ENCODE assay signal across 21 mouse cellular contexts in genomic region chr2:32105930-32106329, GRCm38 (mm10). TPM values are rescaled to one million over a fixed set of nuclear protein-coding genes. Genes with fewer than 3 reads are reported as not detected.
DNase-seq lines count a peak whose midpoint lies in the region; ATAC-seq and TF ChIP-seq lines count a peak whose summit lies in the region.
"Had no signal": no experiment of that assay in that cellular context is flagged by ENCODE, and none has a peak within 500 bp of the region (broad histone marks: within the 10 kb centered on the region; RNA-seq: fewer than 3 reads in every experiment).

No protein-coding gene starts in this region.

- intact Hi-C loops in heart, postnatal 25 days (cut with DNase I): no loop called here

- no peak overlapping the region for H3K4me3 ChIP-seq in heart, embryonic 12.5 days
- no peak overlapping the region for H3K4me3 ChIP-seq in hindbrain, embryonic 12.5 days
- no peak overlapping the region for H3K4me3 ChIP-seq in hindbrain, embryonic 16.5 days (ENCODE audit: low read length)
- no peak overlapping the region for H3K4me3 ChIP-seq in cortical plate, adult 2 months (ENCODE audit: insufficient read depth, low read length)
- H3K4me3 ChIP-seq in liver, embryonic 16.5 days (ENCODE audit: low read depth, low read length): no peak overlapping the region
- H3K4me3 ChIP-seq: embryonic facial prominence, embryonic 13.5 days; hindbrain, embryonic 15.5 days; layer of hippocampus, adult 2 months had no signal

- H3K9me3 ChIP-seq in heart, embryonic 12.5 days (replicated peaks): no peaks in the 10 kb centered on the region
- no peaks in the 10 kb centered on the region; the same call in 1 of the 2 replicates for H3K9me3 ChIP-seq in hindbrain, embryonic 12.5 days (replicated peaks)
- no peaks in the 10 kb centered on the region for H3K9me3 ChIP-seq in hindbrain, embryonic 16.5 days (ENCODE audit: control insufficient read depth, low read length)
- no peaks in the 10 kb centered on the region for H3K9me3 ChIP-seq in liver, embryonic 16.5 days (replicated peaks; ENCODE audit: control insufficient read depth, low read length)
- H3K9me3 ChIP-seq: embryonic facial prominence, embryonic 13.5 days; hindbrain, embryonic 15.5 days had no signal

- 72% methylated on average over 7 of the region's 7 CpGs for WGBS in heart, embryonic 12.5 days
- 84% methylated on average over 7 of the region's 7 CpGs for whole genome bisulfite sequencing in hindbrain, embryonic 12.5 days
- 76% methylated on average over 7 of the region's 7 CpGs for WGBS in hindbrain, embryonic 16.5 days
- 75% methylated on average over 7 of the region's 7 CpGs for WGBS in liver, embryonic 16.5 days (ENCODE audit: insufficient replicate concordance)

- no peak for DNase-seq in heart, postnatal 25 days (ENCODE audit: low spot score)
- DNase-seq in cerebellum, adult 18-20 months: no peak
- DNase-seq in thymus, adult 18-20 months: no peak
- DNase-seq: adrenal gland, postnatal 10 days; cerebellum, adult 11-12 months; gastrocnemius, postnatal 10 days; kidney, adult 11 months; lung, adult 2 months; lung, postnatal 36 days; right cerebral cortex, postnatal 25 days; thymus, postnatal 25 days had no signal

- peaks cover 40% of the 10 kb centered on the region for H3K4me1 ChIP-seq in heart, embryonic 12.5 days (replicated peaks)
- peaks cover 23% of the 10 kb centered on the region for H3K4me1 ChIP-seq in hindbrain, embryonic 12.5 days
- 0 out of 2 replicates have a peak, but pooled peaks cover 2% of the 10 kb centered on the region for H3K4me1 ChIP-seq in hindbrain, embryonic 16.5 days (ENCODE audit: control insufficient read depth, insufficient read depth, low read depth, low read length)
- H3K4me1 ChIP-seq in cortical plate, adult 2 months (ENCODE audit: control insufficient read depth, insufficient read depth, low read length): peaks cover 14% of the 10 kb centered on the region
- peaks cover 12% of the 10 kb centered on the region for H3K4me1 ChIP-seq in liver, embryonic 16.5 days (ENCODE audit: control insufficient read depth, low read depth, low read length)
- H3K4me1 ChIP-seq: embryonic facial prominence, embryonic 13.5 days had no signal

- H3K9ac ChIP-seq in heart, embryonic 12.5 days: peak overlapping the region; percentile 52
- no peak overlapping the region for H3K9ac ChIP-seq in hindbrain, embryonic 12.5 days
- no peak overlapping the region for H3K9ac ChIP-seq in hindbrain, embryonic 16.5 days (ENCODE audit: low read depth, low read length)
- H3K9ac ChIP-seq in liver, embryonic 16.5 days (ENCODE audit: low read depth, low read length): peak overlapping the region; percentile 24; the same call in 1 of the 2 replicates
- H3K9ac ChIP-seq: embryonic facial prominence, embryonic 13.5 days; hindbrain, embryonic 15.5 days had no signal

- no peak for ATAC-seq in heart, embryonic 12.5 days (ENCODE audit: insufficient number of reproducible peaks, low FRiP score)
- no peak for ATAC-seq in hindbrain, embryonic 12.5 days (ENCODE audit: low FRiP score)
- no peak for ATAC-seq in hindbrain, embryonic 16.5 days
- ATAC-seq in liver, embryonic 16.5 days (ENCODE audit: low read depth): no peak

- no peak overlapping the region for H3K4me2 ChIP-seq in heart, embryonic 12.5 days
- H3K4me2 ChIP-seq in hindbrain, embryonic 12.5 days (replicated peaks): no peak overlapping the region
- H3K4me2 ChIP-seq in hindbrain, embryonic 16.5 days (ENCODE audit: low read length): no peak overlapping the region
- no peak overlapping the region for H3K4me2 ChIP-seq in liver, embryonic 16.5 days (ENCODE audit: low read depth, low read length)
- H3K4me2 ChIP-seq: embryonic facial prominence, embryonic 13.5 days; hindbrain, embryonic 15.5 days had no signal

- H3K36me3 ChIP-seq in heart, embryonic 12.5 days: peaks cover 23% of the 10 kb centered on the region
- H3K36me3 ChIP-seq in hindbrain, embryonic 12.5 days: 0 out of 2 replicates have a peak, but pooled peaks cover 8% of the 10 kb centered on the region
- peaks cover 7% of the 10 kb centered on the region for H3K36me3 ChIP-seq in hindbrain, embryonic 16.5 days (ENCODE audit: control insufficient read depth, insufficient read depth, low read length)
- H3K36me3 ChIP-seq in liver, embryonic 16.5 days (ENCODE audit: control insufficient read depth, insufficient read depth): no peaks in the 10 kb centered on the region
- H3K36me3 ChIP-seq: embryonic facial prominence, embryonic 13.5 days had no signal

- no peak for TF ChIP-seq POLR2A in cortical plate, adult 2 months (IDR thresholded peaks at IDR 0.05; ENCODE audit: extremely low read depth, insufficient read depth, low read length)

- H3K27me3 ChIP-seq in heart, embryonic 12.5 days (replicated peaks): no peaks in the 10 kb centered on the region
- H3K27me3 ChIP-seq in hindbrain, embryonic 12.5 days: no peaks in the 10 kb centered on the region; the same call in 1 of the 2 replicates
- H3K27me3 ChIP-seq in hindbrain, embryonic 16.5 days (replicated peaks; ENCODE audit: control insufficient read depth, insufficient read depth, low read length): no peaks in the 10 kb centered on the region
- no peaks in the 10 kb centered on the region for H3K27me3 ChIP-seq in liver, embryonic 16.5 days (ENCODE audit: control insufficient read depth, insufficient read depth, low read depth, low read length)
- H3K27me3 ChIP-seq: embryonic facial prominence, embryonic 13.5 days; hindbrain, embryonic 15.5 days had no signal

- no peak for TF ChIP-seq CTCF in cortical plate, adult 2 months (IDR thresholded peaks at IDR 0.05; ENCODE audit: extremely low read depth, insufficient read depth, low read length)

- peak overlapping the region; percentile 92 for H3K27ac ChIP-seq in heart, embryonic 12.5 days (ENCODE audit: poor library complexity, severe bottlenecking)
- H3K27ac ChIP-seq in hindbrain, embryonic 12.5 days: peak overlapping the region; percentile 30; the same call in 1 of the 2 replicates
- H3K27ac ChIP-seq in hindbrain, embryonic 16.5 days (ENCODE audit: low read depth, low read length): no peak overlapping the region
- H3K27ac ChIP-seq in cortical plate, adult 2 months (ENCODE audit: insufficient read depth, low read length): 0 out of 2 replicates have a peak overlapping the region, but pooled peaks have one; percentile 7
- H3K27ac ChIP-seq in liver, embryonic 16.5 days (ENCODE audit: low read length): no peak overlapping the region
- H3K27ac ChIP-seq: embryonic facial prominence, embryonic 13.5 days; hindbrain, embryonic 15.5 days; kidney, postnatal 0 days had no signal

RNA-seq across cellular contexts. Expression of gene Plpp7, which starts 10.6 kb away (rescaled TPM):
- polyA plus RNA-seq in heart, embryonic 12.5 days (2016; fragmentation: Nextera tagmentation; extraction: Ambion mirVana): 11.4 and 13.6 TPM in 2 replicates
- total RNA-seq in heart, postnatal 25 days (2021): 10 to 100 TPM; 31.8 to 33.7 TPM
- polyA plus RNA-seq in hindbrain, embryonic 12.5 days (2016; fragmentation: Nextera tagmentation; extraction: Ambion mirVana): 11.1 and 11.5 TPM in 2 replicates
- polyA plus RNA-seq in hindbrain, embryonic 16.5 days (2015; fragmentation: Nextera tagmentation; extraction: Ambion mirVana): 31.1 and 33.2 TPM in 2 replicates
- polyA plus RNA-seq in cortical plate, adult 2 months (2012; rRNA removed): 34.5 and 36.4 TPM in 2 replicates
- 1.4 and 2.1 TPM in 2 replicates for polyA plus RNA-seq in liver, embryonic 16.5 days (2015; fragmentation: Nextera tagmentation; extraction: Ambion mirVana)

RNA-seq across cellular contexts. Expression of gene Fam78a, which starts 21.3 kb away (rescaled TPM):
- polyA plus RNA-seq in heart, embryonic 12.5 days (2016; fragmentation: Nextera tagmentation; extraction: Ambion mirVana): 48.1 and 50.7 TPM in 2 replicates
- total RNA-seq in heart, postnatal 25 days (2021): 10 to 100 TPM; 20.0 TPM
- polyA plus RNA-seq in hindbrain, embryonic 12.5 days (2016; fragmentation: Nextera tagmentation; extraction: Ambion mirVana): 1.8 and 2.4 TPM in 2 replicates
- 0.50 and 0.69 TPM in 2 replicates for polyA plus RNA-seq in hindbrain, embryonic 16.5 days (2015; fragmentation: Nextera tagmentation; extraction: Ambion mirVana)
- polyA plus RNA-seq in cortical plate, adult 2 months (2012; rRNA removed): 3.2 and 3.7 TPM in 2 replicates
- 6.5 and 7.0 TPM in 2 replicates for polyA plus RNA-seq in liver, embryonic 16.5 days (2015; fragmentation: Nextera tagmentation; extraction: Ambion mirVana)
- polyA plus RNA-seq: C2C12 had no signal

RNA-seq across cellular contexts. Expression of gene Prrc2b, which starts 45.0 kb away (rescaled TPM):
- 54.7 and 66.5 TPM in 2 replicates for polyA plus RNA-seq in heart, embryonic 12.5 days (2016; fragmentation: Nextera tagmentation; extraction: Ambion mirVana)
- 10 to 100 TPM; 79.0 to 89.8 TPM for total RNA-seq in heart, postnatal 25 days (2021)
- polyA plus RNA-seq in hindbrain, embryonic 12.5 days (2016; fragmentation: Nextera tagmentation; extraction: Ambion mirVana): 111 and 114 TPM in 2 replicates
- 49.7 and 66.2 TPM in 2 replicates for polyA plus RNA-seq in hindbrain, embryonic 16.5 days (2015; fragmentation: Nextera tagmentation; extraction: Ambion mirVana)
- 97.6 and 99.1 TPM in 2 replicates for polyA plus RNA-seq in cortical plate, adult 2 months (2012; rRNA removed)
- polyA plus RNA-seq in liver, embryonic 16.5 days (2015; fragmentation: Nextera tagmentation; extraction: Ambion mirVana): 4.5 and 4.7 TPM in 2 replicates

Comparison
In these comparisons a context has a peak if more than half of its experiments do, and no peak if none do; other contexts are left out.
1. H3K27ac ChIP-seq: peak in heart, embryonic 12.5 days (single experiment), hindbrain, embryonic 12.5 days (single experiment) and cortical plate, adult 2 months (single experiment); none in hindbrain, embryonic 16.5 days (single experiment) and liver, embryonic 16.5 days (single experiment).
2. H3K9ac ChIP-seq: peak in heart, embryonic 12.5 days (single experiment) and liver, embryonic 16.5 days (single experiment); none in hindbrain, embryonic 12.5 days (single experiment) and hindbrain, embryonic 16.5 days (single experiment).